Mouse (Mus musculus) liver, embryonic 11.5 days (tissue): ENCODE data around the gene Ercc1. TPM values are rescaled to one million over a fixed set of nuclear protein-coding genes. Genes with fewer than 3 reads are reported as not detected.

Source experiments
- ATAC-seq: fragments of 200-750 bp; cut with Nextera tagmentation; replicated peaks from 2 replicates; pipeline ENCODE4 v1.8.0; 2017; ENCODE audit warnings: moderate number of reproducible peaks, mild to moderate bottlenecking, moderate TSS enrichment, moderate library complexity; ENCODE audit not compliant: low FRiP score
- DNase-seq: peaks from one replicate; pipeline ENCODE4 v3.0.0-alpha.2; 2017; ENCODE audit warnings: low spot score
- H3K27ac ChIP-seq: fragments of 300-500 bp; sonication (generic); 2 replicates; pipeline ENCODE4 v1.5.1; 2014; ENCODE audit warnings: mild to moderate bottlenecking, low read depth, low read length, control low read depth
- H3K27me3 ChIP-seq: fragments of 300-500 bp; sonication (generic); replicated peaks from 2 replicates; pipeline ENCODE4 v1.6.1; 2014; ENCODE audit warnings: low read length, mixed read lengths; ENCODE audit not compliant: control insufficient read depth, insufficient read depth
- H3K36me3 ChIP-seq: fragments of 300-500 bp; sonication (generic); 2 replicates; pipeline ENCODE4 v1.6.1; 2014; ENCODE audit warnings: mild to moderate bottlenecking, low read length, moderate library complexity, mixed read lengths; ENCODE audit not compliant: control insufficient read depth, insufficient read depth
- H3K4me1 ChIP-seq: fragments of 300-500 bp; sonication (generic); replicated peaks from 2 replicates; pipeline ENCODE4 v1.6.1; 2014; ENCODE audit warnings: low read length, mixed read lengths; ENCODE audit not compliant: control insufficient read depth, insufficient read depth
- H3K4me2 ChIP-seq: fragments of 300-500 bp; sonication (generic); 2 replicates; pipeline ENCODE4 v1.6.1; 2014; ENCODE audit warnings: mild to moderate bottlenecking, control low read depth, moderate library complexity
- H3K4me3 ChIP-seq: fragments of 300-500 bp; sonication (generic); 2 replicates; pipeline ENCODE4 v1.5.1; 2014; ENCODE audit warnings: low read depth, low read length, control low read depth
- H3K9ac ChIP-seq: fragments of 300-500 bp; sonication (generic); 2 replicates; pipeline ENCODE4 v1.6.1; 2014; ENCODE audit warnings: low read depth, low read length, control low read depth
- H3K9me3 ChIP-seq: fragments of 300-500 bp; sonication (generic); 2 replicates; pipeline ENCODE4 v1.6.1; 2016; ENCODE audit warnings: low read length, inconsistent platforms, mixed read lengths; ENCODE audit not compliant: control insufficient read depth
- WGBS: fragments of 180-500 bp; shearing (Covaris S2); extraction: QIAGEN DNeasy Blood & Tissue Kit; methylation state at CpG from one replicate; pipeline ENCODE4 v1.1.7; 2014; 5-methylcytosine and 5-hydroxymethylcytosine counted together
- polyA plus RNA-seq: library from polyadenylated mRNA; unstranded; fragments of >200 nt; fragmentation: Nextera tagmentation; extraction: Ambion mirVana; gene quantifications from 2 replicates; pipeline ENCODE4 v1.2.1, GENCODE M21; 2014

Gene Ercc1
- polyA plus RNA-seq, 1 experiment from 2014 or later, result 46.8 TPM

- no peak overlapping the region for H3K27ac ChIP-seq
- no peak overlapping the region for H3K4me2 ChIP-seq
- no peaks in the 10 kb centered on the region for H3K36me3 ChIP-seq
- peaks cover 8% of the 10 kb centered on the region for H3K4me1 ChIP-seq
- H3K9ac ChIP-seq, result no peak overlapping the region
- DNase-seq, result no peak
- no peak for ATAC-seq
- no peak overlapping the region for H3K4me3 ChIP-seq
- WGBS, result 55% methylated on average over 7 of the region's 7 CpGs
- H3K9me3 ChIP-seq, result no peaks in the 10 kb centered on the region
- peaks cover 59% of the 10 kb centered on the region for H3K27me3 ChIP-seq
These were observed 25.9 kb upstream of the Ercc1 start for GRCm38 (mm10) chr7:19318676-19319075.

- 25% methylated on average over 9 of the region's 9 CpGs for WGBS
- ATAC-seq, result peak; percentile 40
- peak overlapping the region; percentile 81 for H3K4me2 ChIP-seq
- peaks cover 8% of the 10 kb centered on the region for H3K4me1 ChIP-seq
- H3K27me3 ChIP-seq, result peaks cover 54% of the 10 kb centered on the region
- DNase-seq, result no peak
- H3K36me3 ChIP-seq, result no peaks in the 10 kb centered on the region
- no peaks in the 10 kb centered on the region for H3K9me3 ChIP-seq
- H3K4me3 ChIP-seq, result peak overlapping the region; percentile 50
- H3K27ac ChIP-seq, result no peak overlapping the region
- peak overlapping the region; percentile 57 for H3K9ac ChIP-seq
These were observed 25.1 kb upstream of the Ercc1 start for GRCm38 (mm10) chr7:19319458-19319857.

GRCm38 (mm10) chr7:19319906-19320305, 24.7 kb upstream of the Ercc1 start:
- peaks cover 8% of the 10 kb centered on the region for H3K4me1 ChIP-seq
- H3K9ac ChIP-seq, result peak overlapping the region; percentile 57
- no peaks in the 10 kb centered on the region for H3K9me3 ChIP-seq
- peak; percentile 90 for ATAC-seq
- peak overlapping the region; percentile 50 for H3K4me3 ChIP-seq
- under 1% methylated on average over 38 of the region's 41 CpGs for WGBS
- H3K4me2 ChIP-seq, result peak overlapping the region; percentile 81
- H3K36me3 ChIP-seq, result no peaks in the 10 kb centered on the region
- H3K27me3 ChIP-seq, result peaks cover 54% of the 10 kb centered on the region
- H3K27ac ChIP-seq, result no peak overlapping the region
- DNase-seq, result peak; percentile 93

- Histone ChIP-seq H3K27ac (no peak overlapping the region), H3K36me3 (no peaks in the 10 kb centered on the region), H3K4me1 (peaks cover 10% of the 10 kb centered on the region), H3K9ac (no peak overlapping the region), H3K4me2 (peak overlapping the region; percentile 81), H3K27me3 (peaks cover 51% of the 10 kb centered on the region), H3K4me3 (no peak overlapping the region), H3K9me3 (no peaks in the 10 kb centered on the region)
- 40% methylated on average over 7 of the region's 7 CpGs for WGBS
- DNase-seq (no peak), ATAC-seq (no peak)
These were observed 23.9 kb upstream of the Ercc1 start for GRCm38 (mm10) chr7:19320637-19321036.

- 59% methylated on average over 5 of the region's 5 CpGs for whole genome bisulfite sequencing
- Histone ChIP-seq H3K4me2 (no peak overlapping the region), H3K9me3 (no peaks in the 10 kb centered on the region), H3K27ac (no peak overlapping the region), H3K36me3 (no peaks in the 10 kb centered on the region), H3K9ac (no peak overlapping the region), H3K4me1 (peaks cover 17% of the 10 kb centered on the region), H3K27me3 (peaks cover 45% of the 10 kb centered on the region), H3K4me3 (no peak overlapping the region)
- ATAC-seq (no peak), DNase-seq (no peak)
These were observed 23.1 kb upstream of the Ercc1 start for GRCm38 (mm10) chr7:19321464-19321863.

GRCm38 (mm10) chr7:19322489-19322888, 22.1 kb upstream of the Ercc1 start:
- H3K9me3 ChIP-seq, result no peaks in the 10 kb centered on the region
- ATAC-seq (no peak), DNase-seq (no peak)
- H3K4me1 ChIP-seq, result peaks cover 27% of the 10 kb centered on the region
- no peak overlapping the region for H3K9ac ChIP-seq
- 37% methylated on average over 9 of the region's 9 CpGs for WGBS
- no peaks in the 10 kb centered on the region for H3K36me3 ChIP-seq
- no peak overlapping the region for H3K27ac ChIP-seq
- H3K4me3 ChIP-seq, result no peak overlapping the region
- H3K4me2 ChIP-seq, result no peak overlapping the region
- H3K27me3 ChIP-seq, result peaks cover 39% of the 10 kb centered on the region

GRCm38 (mm10) chr7:19324221-19324620, 20.4 kb upstream of the Ercc1 start:
- Histone ChIP-seq H3K9ac (no peak overlapping the region), H3K27me3 (peaks cover 31% of the 10 kb centered on the region), H3K27ac (no peak overlapping the region), H3K36me3 (no peaks in the 10 kb centered on the region), H3K4me2 (no peak overlapping the region), H3K4me1 (peaks cover 32% of the 10 kb centered on the region), H3K9me3 (no peaks in the 10 kb centered on the region), H3K4me3 (no peak overlapping the region)
- DNase-seq, result no peak
- 83% methylated on average over 11 of the region's 11 CpGs for WGBS
- ATAC-seq, result no peak

- Histone ChIP-seq H3K9me3 (no peaks in the 10 kb centered on the region), H3K36me3 (no peaks in the 10 kb centered on the region), H3K27me3 (peaks cover 25% of the 10 kb centered on the region), H3K4me1 (peaks cover 23% of the 10 kb centered on the region), H3K27ac (no peak overlapping the region), H3K4me2 (peak overlapping the region; percentile 78), H3K9ac (no peak overlapping the region), H3K4me3 (no peak overlapping the region)
- WGBS, result 59% methylated on average over 21 of the region's 21 CpGs
- DNase-seq, result no peak
- no peak for ATAC-seq
These were observed 19.0 kb upstream of the Ercc1 start for GRCm38 (mm10) chr7:19325262-19326199.

GRCm38 (mm10) chr7:19326359-19326758, 18.2 kb upstream of the Ercc1 start:
- Histone ChIP-seq H3K4me1 (peaks cover 23% of the 10 kb centered on the region), H3K27ac (no peak overlapping the region), H3K27me3 (peaks cover 23% of the 10 kb centered on the region), H3K9ac (no peak overlapping the region), H3K4me3 (peak overlapping the region; percentile 43), H3K4me2 (peak overlapping the region; percentile 78), H3K36me3 (no peaks in the 10 kb centered on the region), H3K9me3 (no peaks in the 10 kb centered on the region)
- peak; percentile 75 for ATAC-seq
- peak; percentile 80 for DNase-seq
- 2% methylated on average over 19 of the region's 20 CpGs for WGBS
